Mouse (Mus musculus): ENCODE results near the gene Gm28308. TPM values are rescaled to one million over a fixed set of nuclear protein-coding genes. Genes with fewer than 3 reads are reported as not detected.

The Gm28308 gene
- total and polyA plus RNA-seq, 3 experiments = not detected

- H3K4me3 ChIP-seq (ENCODE audit: control insufficient read depth in 1 of 2, insufficient read depth in 1 of 2, low read depth in 2 of 2, low read length in 2 of 2) = no peak overlapping the region
- no peaks in the 10 kb centered on the region for H3K27me3 ChIP-seq (ENCODE audit: control insufficient read depth in 1 of 2, insufficient read depth in 2 of 2, low read length in 2 of 2)
- DNase-seq (ENCODE audit: low read depth, low spot score) = no peak
Measured at GRCm38 (mm10) chr6:52231885-52232567, 18.9 kb upstream of the Gm28308 start.

GRCm38 (mm10) chr6:52230516-52231165 lies 17.5 kb upstream of the Gm28308 start, which contains the start of gene Hoxa9:
Gene Hoxa9 (minus strand): TSS chr6:52231089.
- Histone ChIP-seq H3K9me3 (replicated peaks; ENCODE audit: insufficient read depth, low read length) (no peaks in the 10 kb centered on the region), H3K4me3 (ENCODE audit: control insufficient read depth in 1 of 2, insufficient read depth in 1 of 2, low read depth in 2 of 2, low read length in 2 of 2) (no peak within 1 kb of the TSS), H3K4me1 (ENCODE audit: control insufficient read depth in 1 of 2, insufficient read depth in 2 of 2, low read length in 2 of 2) (no peaks in the 10 kb centered on the region), H3K27me3 (ENCODE audit: control insufficient read depth in 1 of 2, insufficient read depth in 2 of 2, low read length in 2 of 2) (no peaks in the 10 kb centered on the region), H3K36me3 (ENCODE audit: control insufficient read depth in 1 of 2, insufficient read depth in 2 of 2, low read length in 2 of 2) (no peaks in the 10 kb centered on the region), H3K79me2 (ENCODE audit: control insufficient read depth, insufficient read depth, low read length, poor library complexity) (no peaks in the 10 kb centered on the region), H3K27ac (ENCODE audit: control insufficient read depth, low read depth, low read length) (no peak within 1 kb of the TSS), H3K9ac (ENCODE audit: control insufficient read depth, low read depth, low read length, poor library complexity, severe bottlenecking) (no peak within 1 kb of the TSS)
- no peak for TF ChIP-seq TBP (IDR thresholded peaks at IDR 0.05; ENCODE audit: low read depth, low read length)
- TF ChIP-seq ETS1 (IDR thresholded peaks at IDR 0.05; ENCODE audit: low read depth, low read length) = no peak
- no peak for TF ChIP-seq USF2 (IDR thresholded peaks at IDR 0.05; ENCODE audit: borderline replicate concordance in 1 of 2, insufficient read depth in 1 of 2, low read depth in 1 of 2, low read length in 2 of 2)
- TF ChIP-seq GATA1 (IDR thresholded peaks at IDR 0.05; ENCODE audit: low read depth, low read length) = no peak
- no peak for TF ChIP-seq UBTF (IDR thresholded peaks at IDR 0.05; ENCODE audit: borderline replicate concordance, insufficient read depth, low read depth, low read length)
- TF ChIP-seq ZNF384 (IDR thresholded peaks at IDR 0.05; ENCODE audit: low read depth, low read length) = no peak
- TF ChIP-seq E2F4 (IDR thresholded peaks at IDR 0.05; ENCODE audit: borderline replicate concordance, low read depth, low read length) = no peak
- TF ChIP-seq EP300 (IDR thresholded peaks at IDR 0.05; ENCODE audit: low read depth in 1 of 2, low read length in 2 of 2) = no peak
- TF ChIP-seq ELF1 (IDR thresholded peaks at IDR 0.05; ENCODE audit: low read depth, low read length) = no peak
- TF ChIP-seq SIN3A (IDR thresholded peaks at IDR 0.05; ENCODE audit: low read length) = no peak
- TF ChIP-seq RAD21 (IDR thresholded peaks at IDR 0.05; ENCODE audit: low read depth, low read length) = no peak
- no peak for TF ChIP-seq KAT2A (conservative IDR thresholded peaks at IDR 0.05; ENCODE audit: low read depth, low read length)
- no peak for TF ChIP-seq NRF1 (IDR thresholded peaks at IDR 0.05; ENCODE audit: insufficient read depth, low read depth, low read length, poor library complexity, severe bottlenecking)
- TF ChIP-seq POLR2AphosphoS5 (IDR thresholded peaks at IDR 0.05; ENCODE audit: borderline replicate concordance, low read depth, low read length) = no peak
- no peak for TF ChIP-seq USF1 (IDR thresholded peaks at IDR 0.05; ENCODE audit: low read depth, low read length)
- DNase-seq (ENCODE audit: low read depth, low spot score) = no peak

More at GRCm38 (mm10) chr6:52231885-52232567, 18.9 kb upstream of the Gm28308 start:
- Histone ChIP-seq H3K9me3 (replicated peaks; ENCODE audit: insufficient read depth, low read length) (no peaks in the 10 kb centered on the region), H3K4me1 (ENCODE audit: control insufficient read depth in 1 of 2, insufficient read depth in 2 of 2, low read length in 2 of 2) (no peaks in the 10 kb centered on the region), H3K9ac (ENCODE audit: control insufficient read depth, low read depth, low read length, poor library complexity, severe bottlenecking) (no peak overlapping the region), H3K79me2 (ENCODE audit: control insufficient read depth, insufficient read depth, low read length, poor library complexity) (no peaks in the 10 kb centered on the region), H3K27ac (ENCODE audit: control insufficient read depth, low read depth, low read length) (no peak overlapping the region), H3K36me3 (ENCODE audit: control insufficient read depth in 1 of 2, insufficient read depth in 2 of 2, low read length in 2 of 2) (no peaks in the 10 kb centered on the region)
- TF ChIP-seq MEF2A (IDR thresholded peaks at IDR 0.05; ENCODE audit: extremely low read depth, insufficient replicate concordance, low read depth, low read length, poor library complexity, severe bottlenecking) (no peak), POLR2A (IDR thresholded peaks at IDR 0.05; ENCODE audit: control insufficient read depth in 1 of 2, insufficient read depth in 1 of 2, low read depth in 1 of 2, low read length in 2 of 2, poor library complexity in 1 of 2) (no peak), MAZ (IDR thresholded peaks at IDR 0.05; ENCODE audit: low read depth, low read length) (no peak), POLR2AphosphoS2 (IDR thresholded peaks at IDR 0.05; ENCODE audit: low read length) (no peak), ETS1 (IDR thresholded peaks at IDR 0.05; ENCODE audit: low read depth, low read length) (no peak)
